Mouse (Mus musculus): ENCODE data around the gene Zfp941. TPM values are rescaled to one million over a fixed set of nuclear protein-coding genes. Genes with fewer than 3 reads are reported as not detected.
A peak's percentile ranks its signal among the peaks of the same experiment; 100 is the strongest.

Zfp941 gene
- polyA plus RNA-seq, 1 experiment from 2014 or later, result 13.6 TPM

DNA sequence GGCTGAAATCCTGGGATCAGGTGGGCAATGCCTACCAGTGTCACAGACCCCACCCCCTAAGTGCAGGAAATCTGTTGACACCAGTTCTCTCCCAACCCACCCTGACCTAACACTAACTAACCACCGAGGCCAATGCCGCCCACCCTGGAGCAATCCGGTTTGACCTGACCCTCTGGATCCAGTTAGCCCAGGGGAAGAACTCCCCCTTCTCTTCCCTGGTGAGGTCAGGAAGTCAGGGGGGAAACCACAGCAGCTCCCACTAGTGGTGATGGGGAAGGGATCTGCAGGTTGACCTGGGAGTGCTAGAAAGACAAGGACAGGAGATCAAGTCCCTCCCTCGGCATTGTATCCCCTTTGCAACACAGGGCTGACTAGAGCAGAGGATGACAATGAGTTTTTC lies 23.7 kb upstream of the Zfp941 start:
- Histone ChIP-seq H3K9ac (ENCODE audit: low read length) (no peak overlapping the region), H3K27me3 (replicated peaks; ENCODE audit: control insufficient read depth, insufficient read depth, low read length) (0 out of 2 replicates have a peak, but pooled peaks cover 8% of the 10 kb centered on the region), H3K4me3 (ENCODE audit: low read depth, low read length) (no peak overlapping the region), H3K27ac (ENCODE audit: low read depth, low read length) (no peak overlapping the region), H3K9me3 (replicated peaks; ENCODE audit: control insufficient read depth, low read length) (no peaks in the 10 kb centered on the region), H3K4me1 (ENCODE audit: control insufficient read depth, insufficient read depth, low read length) (no peaks in the 10 kb centered on the region), H3K4me2 (ENCODE audit: low read length) (no peak overlapping the region), H3K36me3 (ENCODE audit: control insufficient read depth, insufficient read depth, low read length) (0 out of 2 replicates have a peak, but pooled peaks cover under 1% of the 10 kb centered on the region)
- no peak for DNase-seq (ENCODE audit: low spot score)
- WGBS, result 76% methylated on average over 4 of the region's 4 CpGs
- no peak for ATAC-seq

DNA sequence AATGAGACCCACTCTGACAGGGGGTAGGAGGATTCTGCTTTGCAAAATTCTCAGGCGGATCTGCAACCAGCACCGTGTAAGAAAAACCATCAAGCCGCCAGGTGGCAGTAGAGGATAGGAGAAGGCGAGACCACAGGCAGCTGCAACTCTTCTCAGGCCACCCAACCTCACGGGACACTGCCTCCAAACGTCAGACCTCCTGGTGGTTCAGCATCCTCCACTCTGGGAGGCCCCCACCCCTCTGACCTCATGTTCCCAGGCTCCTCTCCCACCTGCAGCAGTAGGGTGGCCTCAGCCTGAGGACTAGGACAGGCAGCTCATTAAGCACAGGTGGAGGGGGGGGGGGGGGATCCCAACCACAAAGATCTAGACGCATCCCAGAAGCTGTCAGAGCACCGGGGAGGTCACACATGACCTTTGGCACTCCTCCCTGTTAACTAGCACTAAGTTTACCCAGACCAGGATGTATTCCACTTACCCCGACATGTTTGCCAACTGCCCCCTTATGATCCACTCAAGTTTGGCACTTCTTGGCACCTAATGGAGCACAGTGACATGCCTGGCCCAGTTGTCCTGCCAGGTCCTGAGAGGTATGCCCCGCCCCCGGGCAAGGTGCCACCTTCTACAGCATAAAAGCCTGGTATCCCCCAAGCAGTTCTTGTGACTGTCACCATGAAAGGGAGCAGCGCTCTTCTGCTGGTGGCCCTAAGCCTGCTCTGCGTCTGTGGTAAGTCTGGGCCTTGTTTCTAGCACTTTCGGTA lies 23.1 kb upstream of the Zfp941 start, which contains the start of gene Scgb1c1:
Gene Scgb1c1 (plus strand): TSS at position 643 of the 761 bp plus-strand sequence.
- Histone ChIP-seq H3K27ac (ENCODE audit: low read depth, low read length) (no peak within 1 kb of the TSS), H3K4me3 (ENCODE audit: low read depth, low read length) (no peak within 1 kb of the TSS), H3K27me3 (replicated peaks; ENCODE audit: control insufficient read depth, insufficient read depth, low read length) (0 out of 2 replicates have a peak, but pooled peaks cover 8% of the 10 kb centered on the region), H3K36me3 (ENCODE audit: control insufficient read depth, insufficient read depth, low read length) (no peaks in the 10 kb centered on the region), H3K4me2 (ENCODE audit: low read length) (no peak within 1 kb of the TSS), H3K9me3 (replicated peaks; ENCODE audit: control insufficient read depth, low read length) (no peaks in the 10 kb centered on the region), H3K4me1 (ENCODE audit: control insufficient read depth, insufficient read depth, low read length) (no peaks in the 10 kb centered on the region), H3K9ac (ENCODE audit: low read length) (no peak within 1 kb of the TSS)
- DNase-seq (ENCODE audit: low spot score), result peak; percentile 89
- WGBS, result 30% methylated on average over 14 of the region's 14 CpGs
- peak; percentile 87 for ATAC-seq

DNA sequence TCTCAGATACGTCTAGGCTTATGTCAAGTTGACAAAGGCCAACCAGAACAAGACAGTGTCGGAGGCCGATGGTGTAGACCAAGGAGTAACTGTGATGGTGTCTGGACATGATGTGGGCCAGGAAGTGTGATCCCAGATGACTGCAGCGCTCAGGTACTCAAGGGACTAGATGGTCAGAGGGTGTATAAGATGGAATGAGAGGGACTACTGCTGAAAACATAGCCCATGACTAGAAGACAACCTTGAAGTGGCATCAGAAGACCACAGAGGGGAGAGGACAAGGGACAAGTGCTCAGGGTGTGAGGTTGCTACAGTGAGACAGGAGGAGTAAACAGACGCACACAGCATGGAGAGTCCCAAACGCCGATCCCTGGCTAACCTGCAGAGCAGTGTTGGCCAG lies 21.8 kb upstream of the Zfp941 start:
- DNase-seq (ENCODE audit: low spot score), result no peak
- no peak for ATAC-seq
- H3K4me2 ChIP-seq (ENCODE audit: low read length), result no peak overlapping the region
- H3K9ac ChIP-seq (ENCODE audit: low read length), result no peak overlapping the region
- H3K4me1 ChIP-seq (ENCODE audit: control insufficient read depth, insufficient read depth, low read length), result no peaks in the 10 kb centered on the region
- H3K27ac ChIP-seq (ENCODE audit: low read depth, low read length), result no peak overlapping the region
- H3K27me3 ChIP-seq (replicated peaks; ENCODE audit: control insufficient read depth, insufficient read depth, low read length), result 0 out of 2 replicates have a peak, but pooled peaks cover 8% of the 10 kb centered on the region
- H3K9me3 ChIP-seq (replicated peaks; ENCODE audit: control insufficient read depth, low read length), result no peaks in the 10 kb centered on the region
- 78% methylated on average over 7 of the region's 7 CpGs for WGBS
- H3K4me3 ChIP-seq (ENCODE audit: low read depth, low read length), result no peak overlapping the region
- H3K36me3 ChIP-seq (ENCODE audit: control insufficient read depth, insufficient read depth, low read length), result no peaks in the 10 kb centered on the region

DNA sequence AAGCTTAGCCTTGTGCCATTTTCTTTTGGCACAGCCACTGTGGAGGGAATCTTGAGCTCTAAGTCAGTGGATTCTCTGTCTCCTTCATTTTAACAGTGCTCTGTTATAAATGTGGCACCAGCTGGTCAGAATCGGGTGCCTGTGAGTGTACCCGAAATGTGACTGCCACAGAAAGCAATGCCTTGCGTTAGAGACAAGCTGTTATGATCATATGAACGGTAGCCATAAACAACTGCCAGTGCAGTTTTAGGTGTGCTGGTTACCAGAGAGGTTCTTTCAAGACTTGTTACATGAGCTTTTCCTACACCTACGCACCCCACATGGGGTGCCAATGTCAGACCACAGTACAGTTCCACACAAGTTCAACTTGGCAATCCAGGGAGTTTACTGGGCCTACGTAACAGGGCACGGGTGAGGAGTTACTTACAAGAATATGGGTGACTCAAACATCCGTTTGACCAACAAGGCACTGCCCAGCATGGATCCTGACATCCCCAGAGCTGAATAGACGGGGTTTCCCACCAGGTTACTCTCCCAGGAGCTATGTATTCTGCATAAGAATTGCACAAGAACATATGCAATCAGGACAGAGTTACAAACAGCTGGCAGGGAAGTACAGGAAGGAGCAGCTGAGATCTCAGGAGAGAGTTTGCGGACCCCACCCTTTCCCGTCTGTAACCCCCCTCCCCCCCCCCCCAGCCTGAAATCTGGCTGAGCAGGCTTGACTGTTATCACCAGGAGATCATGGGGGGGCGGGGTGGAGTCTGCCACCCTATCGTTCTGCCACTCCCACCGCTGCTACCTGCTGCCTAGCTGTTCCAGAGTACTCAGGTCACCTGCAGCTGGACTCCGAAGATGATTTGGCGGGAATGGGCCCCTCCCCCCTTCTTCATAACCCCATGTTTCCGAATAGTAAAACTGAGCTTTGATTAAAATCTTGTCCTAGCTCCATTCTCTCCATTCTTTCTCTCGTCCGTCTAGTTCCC lies 19.1 kb upstream of the Zfp941 start:
- 39% methylated on average over 19 of the region's 19 CpGs for WGBS
- no peak overlapping the region for H3K9ac ChIP-seq (ENCODE audit: low read length)

DNA sequence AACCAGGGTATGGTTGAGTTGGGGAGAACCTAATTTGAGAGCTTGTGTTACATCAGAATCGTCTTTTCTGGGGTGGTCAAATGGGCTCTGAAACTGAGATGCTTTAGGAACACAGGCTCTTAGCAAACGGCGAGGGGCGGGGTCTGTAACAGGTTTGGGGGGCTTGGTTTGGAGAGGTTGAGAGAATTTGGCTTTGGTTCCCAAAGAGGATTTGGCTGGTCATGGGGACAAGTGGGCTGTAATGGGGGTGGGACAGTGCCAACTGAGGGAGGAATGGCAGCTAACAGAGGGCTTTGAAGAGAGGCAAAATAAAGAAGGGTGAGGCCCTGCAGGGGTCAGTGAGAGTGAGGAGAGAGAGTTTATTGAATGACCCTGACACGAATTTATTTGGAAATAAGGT lies 17.6 kb upstream of the Zfp941 start:
- no peak overlapping the region for H3K9ac ChIP-seq (ENCODE audit: low read length)
- no peaks in the 10 kb centered on the region for H3K4me1 ChIP-seq (ENCODE audit: control insufficient read depth, insufficient read depth, low read length)
- ATAC-seq (no peak), DNase-seq (ENCODE audit: low spot score) (no peak)
- H3K27me3 ChIP-seq (replicated peaks; ENCODE audit: control insufficient read depth, insufficient read depth, low read length), result 0 out of 2 replicates have a peak, but pooled peaks cover 8% of the 10 kb centered on the region
- H3K4me2 ChIP-seq (ENCODE audit: low read length), result no peak overlapping the region
- no peaks in the 10 kb centered on the region for H3K36me3 ChIP-seq (ENCODE audit: control insufficient read depth, insufficient read depth, low read length)
- H3K27ac ChIP-seq (ENCODE audit: low read depth, low read length), result no peak overlapping the region
- H3K9me3 ChIP-seq (replicated peaks; ENCODE audit: control insufficient read depth, low read length), result no peaks in the 10 kb centered on the region
- H3K4me3 ChIP-seq (ENCODE audit: low read depth, low read length), result no peak overlapping the region
- WGBS, result 65% methylated on average over 5 of the region's 5 CpGs

More for the DNA sequence above, 19.1 kb upstream of the Zfp941 start:
- no peak for DNase-seq (ENCODE audit: low spot score)
- Histone ChIP-seq H3K4me2 (ENCODE audit: low read length) (no peak overlapping the region), H3K9me3 (replicated peaks; ENCODE audit: control insufficient read depth, low read length) (no peaks in the 10 kb centered on the region), H3K4me3 (ENCODE audit: low read depth, low read length) (no peak overlapping the region), H3K27me3 (replicated peaks; ENCODE audit: control insufficient read depth, insufficient read depth, low read length) (0 out of 2 replicates have a peak, but pooled peaks cover 8% of the 10 kb centered on the region), H3K4me1 (ENCODE audit: control insufficient read depth, insufficient read depth, low read length) (no peaks in the 10 kb centered on the region), H3K27ac (ENCODE audit: low read depth, low read length) (no peak overlapping the region), H3K36me3 (ENCODE audit: control insufficient read depth, insufficient read depth, low read length) (no peaks in the 10 kb centered on the region)
- ATAC-seq, result no peak

DNA sequence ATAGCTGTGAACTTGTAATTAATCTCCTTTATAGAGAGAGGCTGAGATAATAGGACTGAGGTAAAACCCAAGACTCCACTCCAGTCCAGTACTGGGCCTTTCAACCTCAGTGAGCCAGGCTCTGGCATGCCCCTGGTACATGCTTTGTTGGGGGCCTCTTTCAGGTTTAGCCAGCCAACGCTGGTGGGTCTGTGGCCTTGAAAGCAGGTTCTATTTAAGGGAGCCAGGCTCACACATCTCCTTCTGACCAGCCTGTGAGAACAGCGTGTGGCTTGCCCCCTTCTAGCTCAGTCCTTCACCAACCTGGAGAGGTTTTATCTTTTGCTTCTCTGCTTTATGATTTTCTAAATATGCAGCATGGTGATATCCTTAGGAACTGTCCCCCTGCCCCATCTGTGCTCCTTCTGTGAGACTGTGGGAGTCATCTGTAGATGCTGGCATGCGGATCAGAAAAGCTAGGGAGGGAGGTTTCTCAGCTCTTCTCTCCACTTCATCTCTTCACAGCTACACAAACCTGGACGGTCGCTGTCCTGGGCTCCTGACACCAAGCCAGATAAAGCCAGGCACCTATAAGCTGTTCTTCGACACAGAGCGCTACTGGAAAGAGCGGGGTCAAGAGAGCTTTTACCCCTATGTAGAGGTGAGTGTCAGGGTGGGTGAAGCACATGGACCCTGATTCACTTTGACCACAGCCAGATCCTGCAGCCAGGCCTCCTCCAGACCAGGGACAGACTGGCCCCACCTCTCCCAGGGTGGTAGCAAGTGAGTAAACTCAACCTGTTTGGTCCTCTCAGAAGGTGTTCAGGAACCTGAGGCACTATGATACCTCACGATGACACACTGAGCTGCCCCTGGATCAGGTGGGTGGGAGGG lies 14.5 kb upstream of the Zfp941 start:
- no peak overlapping the region for H3K27ac ChIP-seq (ENCODE audit: low read depth, low read length)
- H3K4me2 ChIP-seq (ENCODE audit: low read length), result no peak overlapping the region
- ATAC-seq (no peak), DNase-seq (ENCODE audit: low spot score) (no peak)
- 0 out of 2 replicates have a peak, but pooled peaks cover 4% of the 10 kb centered on the region for H3K27me3 ChIP-seq (replicated peaks; ENCODE audit: control insufficient read depth, insufficient read depth, low read length)
- H3K9ac ChIP-seq (ENCODE audit: low read length), result no peak overlapping the region
- H3K4me3 ChIP-seq (ENCODE audit: low read depth, low read length), result no peak overlapping the region
- 76% methylated on average over 9 of the region's 9 CpGs for WGBS
- no peaks in the 10 kb centered on the region for H3K4me1 ChIP-seq (ENCODE audit: control insufficient read depth, insufficient read depth, low read length)
- no peaks in the 10 kb centered on the region for H3K36me3 ChIP-seq (ENCODE audit: control insufficient read depth, insufficient read depth, low read length)
- no peaks in the 10 kb centered on the region for H3K9me3 ChIP-seq (replicated peaks; ENCODE audit: control insufficient read depth, low read length)

DNA sequence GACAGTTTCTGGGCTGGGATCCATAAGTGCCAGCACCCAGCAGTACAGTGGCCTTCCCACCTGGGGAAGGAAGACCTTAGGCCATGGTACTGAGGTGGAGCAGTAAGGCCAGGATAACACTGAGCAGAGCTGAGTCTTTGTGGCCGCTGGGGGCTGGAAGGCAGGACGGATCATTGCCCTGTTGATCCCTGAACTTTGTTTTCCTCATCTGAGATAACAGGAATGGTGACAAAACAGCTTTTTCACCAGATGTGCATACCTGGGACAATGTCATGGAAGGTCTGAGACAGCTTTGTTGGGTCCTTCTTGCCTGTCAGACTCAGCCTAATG lies 13.7 kb upstream of the Zfp941 start:
- Histone ChIP-seq H3K4me3 (ENCODE audit: low read depth, low read length) (no peak overlapping the region), H3K27ac (ENCODE audit: low read depth, low read length) (no peak overlapping the region), H3K9me3 (replicated peaks; ENCODE audit: control insufficient read depth, low read length) (no peaks in the 10 kb centered on the region), H3K9ac (ENCODE audit: low read length) (no peak overlapping the region), H3K4me2 (ENCODE audit: low read length) (no peak overlapping the region), H3K27me3 (replicated peaks; ENCODE audit: control insufficient read depth, insufficient read depth, low read length) (0 out of 2 replicates have a peak, but pooled peaks cover under 1% of the 10 kb centered on the region), H3K4me1 (ENCODE audit: control insufficient read depth, insufficient read depth, low read length) (no peaks in the 10 kb centered on the region), H3K36me3 (ENCODE audit: control insufficient read depth, insufficient read depth, low read length) (no peaks in the 10 kb centered on the region)
- ATAC-seq (no peak), DNase-seq (ENCODE audit: low spot score) (no peak)
- WGBS, result 82% methylated on average over 2 of the region's 2 CpGs

DNA sequence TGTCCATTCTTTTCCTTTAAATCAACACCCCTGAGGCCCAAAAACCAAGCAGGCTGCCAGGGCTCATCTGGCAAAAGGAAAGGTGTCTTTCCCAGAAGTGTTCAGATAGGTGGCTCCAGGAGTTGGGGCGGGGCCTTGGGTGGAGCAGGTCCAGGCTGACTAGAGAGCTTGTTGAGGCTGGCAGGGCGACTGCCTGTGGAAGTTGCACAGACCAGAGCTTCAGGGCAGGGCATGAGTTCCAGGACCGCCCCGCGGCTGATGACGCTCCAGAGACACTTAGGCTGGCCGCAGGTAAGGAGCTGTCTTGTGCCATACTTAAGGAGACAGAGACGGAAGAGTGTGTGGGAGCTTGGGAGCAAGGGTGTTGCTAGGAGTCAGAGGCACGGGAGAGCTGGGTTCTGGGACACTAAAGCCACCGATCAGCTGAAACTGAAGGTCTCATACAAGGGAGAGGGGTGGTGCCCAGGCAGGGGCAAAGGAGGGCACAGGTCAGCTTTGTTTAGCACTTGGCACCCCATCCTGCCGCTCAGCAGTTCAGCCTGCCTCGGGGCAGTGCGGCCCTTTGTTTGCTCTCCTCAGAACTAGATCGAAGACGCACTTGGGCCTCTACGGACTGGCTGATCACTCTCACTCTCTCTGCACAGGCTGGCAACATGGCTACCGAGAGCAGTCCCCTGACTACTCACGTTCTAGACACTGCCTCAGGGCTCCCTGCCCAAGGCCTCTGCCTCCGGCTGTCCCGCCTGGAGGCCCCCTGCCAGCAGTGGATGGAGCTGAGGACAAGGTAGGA lies 13.2 kb upstream of the Zfp941 start, which contains the start of gene Urah:
Gene Urah (plus strand): TSS at position 51 of the 790 bp plus-strand sequence.
- Histone ChIP-seq H3K4me2 (ENCODE audit: low read length) (no peak within 1 kb of the TSS), H3K27me3 (replicated peaks; ENCODE audit: control insufficient read depth, insufficient read depth, low read length) (no peaks in the 10 kb centered on the region), H3K36me3 (ENCODE audit: control insufficient read depth, insufficient read depth, low read length) (no peaks in the 10 kb centered on the region), H3K27ac (ENCODE audit: low read depth, low read length) (no peak within 1 kb of the TSS), H3K4me1 (ENCODE audit: control insufficient read depth, insufficient read depth, low read length) (no peaks in the 10 kb centered on the region), H3K9ac (ENCODE audit: low read length) (no peak within 1 kb of the TSS), H3K9me3 (replicated peaks; ENCODE audit: control insufficient read depth, low read length) (no peaks in the 10 kb centered on the region), H3K4me3 (ENCODE audit: low read depth, low read length) (no peak within 1 kb of the TSS)
- DNase-seq (ENCODE audit: low spot score) (no peak), ATAC-seq (no peak)
- WGBS, result 43% methylated on average over 20 of the region's 20 CpGs

All from forebrain, embryonic 14.5 days (tissue).